ENCODE assay signal across 8 mouse cellular contexts in the genomic region with DNA sequence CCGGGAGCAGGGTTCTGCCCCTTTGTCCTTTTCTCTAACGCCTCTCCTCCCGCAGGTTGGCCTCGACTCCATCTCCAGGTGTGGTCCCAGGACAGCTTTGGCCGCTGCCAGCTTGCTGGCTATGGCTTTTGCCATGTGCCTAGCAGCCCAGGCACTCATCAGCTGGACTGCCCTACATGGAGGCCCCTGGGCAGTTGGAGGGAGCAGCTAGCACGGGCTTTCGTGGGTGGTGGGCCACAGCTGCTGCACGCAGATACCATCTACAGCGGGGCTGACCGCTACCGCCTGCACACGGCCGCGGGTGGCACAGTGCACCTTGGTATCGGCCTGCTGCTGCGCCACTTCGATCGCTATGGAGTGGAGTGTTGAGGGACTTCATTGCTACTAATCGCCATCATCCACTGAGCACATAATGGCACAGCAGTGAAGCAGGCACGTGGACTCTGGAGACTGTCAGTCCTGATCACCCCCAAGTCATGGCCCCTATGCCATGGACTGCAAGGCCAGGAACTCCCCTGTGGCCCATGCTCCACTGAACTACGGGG. TPM values are rescaled to one million over a fixed set of nuclear protein-coding genes. Genes with fewer than 3 reads are reported as not detected.
A peak's percentile ranks its signal among the peaks of the same experiment; 100 is the strongest.
DNase-seq lines count a peak whose midpoint lies in the region; ATAC-seq and TF ChIP-seq lines count a peak whose summit lies in the region.

No protein-coding gene starts in this region.

- no peak overlapping the region for H3K9ac ChIP-seq in kidney, embryonic 15.5 days
- H3K9ac ChIP-seq in ES-E14 (ENCODE audit: insufficient read depth, low read depth, low read length, poor library complexity, severe bottlenecking) = no peak overlapping the region
- peak overlapping the region; percentile 76 for H3K9ac ChIP-seq in embryonic facial prominence, embryonic 14.5 days (ENCODE audit: low read depth, low read length)
- no peak overlapping the region for H3K9ac ChIP-seq in limb, embryonic 15.5 days

- no peak for DNase-seq in kidney, postnatal 4 days
- no peak for DNase-seq in ES-E14 (ENCODE audit: low read depth, low spot score)
- no peak for DNase-seq in embryonic facial prominence, embryonic 14.5 days (ENCODE audit: low spot score)
- no peak for DNase-seq in ovary, postnatal 36 days (ENCODE audit: low spot score)
- DNase-seq in c-Kit-positive CD71-positive TER-119-positive erythroid progenitor cells, embryonic 14.5 days (ENCODE audit: low spot score) = no peak
- no peak for DNase-seq in T-cell, adult 2 months (ENCODE audit: low spot score)

- 66% methylated on average over 21 of the region's 21 CpGs for WGBS in kidney, embryonic 15.5 days
- 68% methylated on average over 21 of the region's 21 CpGs for WGBS in embryonic facial prominence, embryonic 14.5 days
- 71% methylated on average over 21 of the region's 21 CpGs for WGBS in limb, embryonic 15.5 days

- no peaks in the 10 kb centered on the region for H3K36me3 ChIP-seq in kidney, embryonic 15.5 days
- no peaks in the 10 kb centered on the region for H3K36me3 ChIP-seq in ES-E14 (ENCODE audit: control insufficient read depth, insufficient read depth, low read length, poor library complexity, severe bottlenecking)
- H3K36me3 ChIP-seq in embryonic facial prominence, embryonic 14.5 days (ENCODE audit: control insufficient read depth, insufficient read depth, low read length) = no peaks in the 10 kb centered on the region
- no peaks in the 10 kb centered on the region; the same call in 1 of the 2 replicates for H3K36me3 ChIP-seq in limb, embryonic 15.5 days

- ATAC-seq in kidney, embryonic 15.5 days (replicated peaks; ENCODE audit: low FRiP score) = 0 out of 2 replicates have a peak, but pooled peaks have one; percentile 1
- no peak for ATAC-seq in embryonic facial prominence, embryonic 14.5 days (ENCODE audit: low read depth)
- ATAC-seq in limb, embryonic 15.5 days (ENCODE audit: insufficient number of reproducible peaks, low FRiP score, low TSS enrichment, low read depth) = no peak

- in situ Hi-C loops in ES-E14 (cut with MboI; ENCODE audit: low sequenced_read_pairs in 2 of 2, unreplicated experiment in 2 of 2) = no loop called here

- no peaks in the 10 kb centered on the region for H3K9me3 ChIP-seq in kidney, embryonic 15.5 days (replicated peaks)
- H3K9me3 ChIP-seq in ES-E14 (ENCODE audit: control insufficient read depth, insufficient read depth, low read depth, low read length) = no peaks in the 10 kb centered on the region
- H3K9me3 ChIP-seq in embryonic facial prominence, embryonic 14.5 days (ENCODE audit: control insufficient read depth, low read length) = no peaks in the 10 kb centered on the region
- no peaks in the 10 kb centered on the region for H3K9me3 ChIP-seq in limb, embryonic 15.5 days

- H3K27ac ChIP-seq in kidney, embryonic 15.5 days = no peak overlapping the region
- no peak overlapping the region for H3K27ac ChIP-seq in ES-E14 (ENCODE audit: insufficient read depth, low read depth, low read length, poor library complexity, severe bottlenecking)
- H3K27ac ChIP-seq in embryonic facial prominence, embryonic 14.5 days (replicated peaks; ENCODE audit: low read depth, low read length) = no peak overlapping the region; the same call in 1 of the 2 replicates
- 0 out of 2 replicates have a peak overlapping the region, but pooled peaks have one; percentile 54 for H3K27ac ChIP-seq in limb, embryonic 15.5 days

- peak overlapping the region; percentile 69 for H3K4me3 ChIP-seq in kidney, embryonic 15.5 days (replicated peaks)
- peak overlapping the region; percentile 64 to 77; a peak in 3 of 4 replicates for H3K4me3 ChIP-seq in ES-E14 (ENCODE audit: insufficient read depth in 1 of 2, low read depth in 1 of 2, low read length in 2 of 2, poor library complexity in 1 of 2, severe bottlenecking in 1 of 2)
- H3K4me3 ChIP-seq in embryonic facial prominence, embryonic 14.5 days (ENCODE audit: low read depth, low read length) = peak overlapping the region; percentile 73
- H3K4me3 ChIP-seq in limb, embryonic 15.5 days = peak overlapping the region; percentile 67

- peaks cover 32% of the 10 kb centered on the region for H3K27me3 ChIP-seq in kidney, embryonic 15.5 days
- H3K27me3 ChIP-seq in embryonic facial prominence, embryonic 14.5 days (replicated peaks; ENCODE audit: control insufficient read depth, insufficient read depth, low read length) = peaks cover 46% of the 10 kb centered on the region
- peaks cover 43% of the 10 kb centered on the region for H3K27me3 ChIP-seq in limb, embryonic 15.5 days

- H3K4me2 ChIP-seq in kidney, embryonic 15.5 days = peak overlapping the region; percentile 72
- peak overlapping the region; percentile 90 for H3K4me2 ChIP-seq in embryonic facial prominence, embryonic 14.5 days (ENCODE audit: low read depth, low read length)
- H3K4me2 ChIP-seq in limb, embryonic 15.5 days = peak overlapping the region; percentile 81

- peaks cover 59% of the 10 kb centered on the region for H3K4me1 ChIP-seq in kidney, embryonic 15.5 days
- peaks cover 0 to 17% of the 10 kb centered on the region in 2 experiments; a peak in 1 of 4 replicates for H3K4me1 ChIP-seq in ES-E14 (ENCODE audit: control insufficient read depth in 2 of 2, insufficient read depth in 2 of 2, low read length in 2 of 2, poor library complexity in 1 of 2)
- peaks cover 27% of the 10 kb centered on the region; the same call in 1 of the 2 replicates for H3K4me1 ChIP-seq in embryonic facial prominence, embryonic 14.5 days (ENCODE audit: control insufficient read depth, insufficient read depth, low read length)
- peaks cover 48% of the 10 kb centered on the region for H3K4me1 ChIP-seq in limb, embryonic 15.5 days

TF ChIP-seq in ES-E14, 5 proteins besides CTCF, POLR2A, EP300 and RAD21:
- TF ChIP-seq MAFK (IDR thresholded peaks at IDR 0.05; ENCODE audit: insufficient read depth, low read depth, low read length) (no peak), CHD2 (IDR thresholded peaks at IDR 0.05; ENCODE audit: low read depth, low read length) (no peak), ZNF384 (IDR thresholded peaks at IDR 0.05; ENCODE audit: low read depth, low read length) (no peak), HCFC1 (IDR thresholded peaks at IDR 0.05; ENCODE audit: borderline replicate concordance, insufficient read depth, low read length) (no peak), ZC3H11A (IDR thresholded peaks at IDR 0.05; ENCODE audit: borderline replicate concordance, low read depth, low read length) (no peak)

RNA-seq across cellular contexts. Expression of a gene that starts 0.8 kb away (rescaled TPM):
- 3.0 and 3.1 TPM in 2 replicates for polyA plus RNA-seq in kidney, embryonic 15.5 days (2015; fragmentation: Nextera tagmentation; extraction: Ambion mirVana)
- 6.3 and 7.1 TPM in 2 replicates for total RNA-seq in ES-E14 (2012; rRNA removed)
- polyA plus RNA-seq in embryonic facial prominence, embryonic 14.5 days (2014; fragmentation: Nextera tagmentation; extraction: Ambion mirVana) = 3.0 and 3.9 TPM in 2 replicates
- polyA plus RNA-seq in limb, embryonic 15.5 days (2015; fragmentation: Nextera tagmentation; extraction: Ambion mirVana) = 2.8 and 3.8 TPM in 2 replicates

RNA-seq across cellular contexts. Expression of a gene that starts 5.4 kb away (rescaled TPM):
- 28.4 and 32.3 TPM in 2 replicates for polyA plus RNA-seq in kidney, embryonic 15.5 days (2015; fragmentation: Nextera tagmentation; extraction: Ambion mirVana)
- 4.1 and 5.5 TPM in 2 replicates for total RNA-seq in ES-E14 (2012; rRNA removed)
- polyA plus RNA-seq in embryonic facial prominence, embryonic 14.5 days (2014; fragmentation: Nextera tagmentation; extraction: Ambion mirVana) = 25.1 and 27.5 TPM in 2 replicates
- polyA plus RNA-seq in limb, embryonic 15.5 days (2015; fragmentation: Nextera tagmentation; extraction: Ambion mirVana) = 24.9 and 29.1 TPM in 2 replicates

RNA-seq across cellular contexts. Expression of a gene that starts 11.0 kb away (rescaled TPM):
- 2.4 and 2.8 TPM in 2 replicates for polyA plus RNA-seq in kidney, embryonic 15.5 days (2015; fragmentation: Nextera tagmentation; extraction: Ambion mirVana)
- total RNA-seq in ES-E14 (2012; rRNA removed) = 0.94 and 2.6 TPM in 2 replicates
- polyA plus RNA-seq in embryonic facial prominence, embryonic 14.5 days (2014; fragmentation: Nextera tagmentation; extraction: Ambion mirVana) = 1.9 and 3.0 TPM in 2 replicates
- 3.0 TPM in 2 replicates for polyA plus RNA-seq in limb, embryonic 15.5 days (2015; fragmentation: Nextera tagmentation; extraction: Ambion mirVana)

RNA-seq across cellular contexts. Expression of a gene that starts 27.0 kb away (rescaled TPM):
- 81.2 and 87.5 TPM in 2 replicates for polyA plus RNA-seq in kidney, embryonic 15.5 days (2015; fragmentation: Nextera tagmentation; extraction: Ambion mirVana)
- 170 and 182 TPM in 2 replicates for total RNA-seq in ES-E14 (2012; rRNA removed)
- polyA plus RNA-seq in embryonic facial prominence, embryonic 14.5 days (2014; fragmentation: Nextera tagmentation; extraction: Ambion mirVana) = 62.3 and 65.1 TPM in 2 replicates
- polyA plus RNA-seq in limb, embryonic 15.5 days (2015; fragmentation: Nextera tagmentation; extraction: Ambion mirVana) = 64.7 and 69.8 TPM in 2 replicates

RNA-seq across cellular contexts. Expression of a gene that starts 27.2 kb away (rescaled TPM):
- 65.2 and 70.1 TPM in 2 replicates for polyA plus RNA-seq in kidney, embryonic 15.5 days (2015; fragmentation: Nextera tagmentation; extraction: Ambion mirVana)
- total RNA-seq in ES-E14 (2012; rRNA removed) = 96.0 and 116 TPM in 2 replicates
- 47.0 and 54.4 TPM in 2 replicates for polyA plus RNA-seq in embryonic facial prominence, embryonic 14.5 days (2014; fragmentation: Nextera tagmentation; extraction: Ambion mirVana)
- 59.1 and 62.5 TPM in 2 replicates for polyA plus RNA-seq in limb, embryonic 15.5 days (2015; fragmentation: Nextera tagmentation; extraction: Ambion mirVana)
